In genomic region chrX:136868061-136869040, GRCm38 (mm10) we compare ENCODE assay signal across 8 mouse cellular contexts. TPM values are rescaled to one million over a fixed set of nuclear protein-coding genes. Genes with fewer than 3 reads are reported as not detected.
DNase-seq lines count a peak whose midpoint lies in the region; ATAC-seq and TF ChIP-seq lines count a peak whose summit lies in the region.

Gene Rab9b, minus strand, starts transcription at chrX:136868755.

- no peaks in the 10 kb centered on the region; the same call in 1 of the 2 replicates for H3K27me3 ChIP-seq in thymus, adult 2 months (ENCODE audit: control insufficient read depth, insufficient read depth, low read length)
- H3K27me3 ChIP-seq in lung, embryonic 16.5 days (ENCODE audit: control insufficient read depth, insufficient read depth, low read depth, low read length): no peaks in the 10 kb centered on the region; the same call in 1 of the 2 replicates

- peak; percentile 1 for DNase-seq in thymus, adult 2 months
- no peak for DNase-seq in thymus, adult 18-20 months
- DNase-seq in cerebellum, postnatal 14 days: peak; percentile 72 to 77
- peak; percentile 20 to 25 for DNase-seq in frontal cortex, postnatal 14 days (ENCODE audit: low spot score in 2 of 2)
- DNase-seq in layer of hippocampus, adult 8-10 months (ENCODE audit: low spot score in 2 of 2): peak in 1 of 2 experiments; percentile 43
- peak; percentile 43 for DNase-seq in right cerebral cortex, postnatal 14 days
- no peak for DNase-seq in gastrocnemius, postnatal 25 days

- H3K36me3 ChIP-seq in thymus, adult 2 months (ENCODE audit: control insufficient read depth, insufficient read depth, low read length): no peaks in the 10 kb centered on the region
- H3K36me3 ChIP-seq in lung, embryonic 16.5 days (ENCODE audit: control insufficient read depth, insufficient read depth, low read length): no peaks in the 10 kb centered on the region

- H3K4me3 ChIP-seq in thymus, adult 2 months (ENCODE audit: control insufficient read depth, insufficient read depth, low read length): peak within 1 kb of the TSS; percentile 16; the same call in 1 of the 2 replicates
- peak within 1 kb of the TSS; percentile 50 for H3K4me3 ChIP-seq in lung, embryonic 16.5 days (ENCODE audit: low read length)

- WGBS in thymus, adult 2 months: 3% methylated on average over 25 of the region's 36 CpGs
- WGBS in lung, embryonic 16.5 days: 21% methylated on average over 27 of the region's 36 CpGs

- no peak within 1 kb of the TSS for H3K27ac ChIP-seq in thymus, adult 2 months (ENCODE audit: control insufficient read depth, insufficient read depth, low read length)
- H3K27ac ChIP-seq in lung, embryonic 16.5 days (ENCODE audit: low read length): no peak within 1 kb of the TSS

- no peaks in the 10 kb centered on the region for H3K4me1 ChIP-seq in thymus, adult 2 months (replicated peaks; ENCODE audit: control insufficient read depth, insufficient read depth, low read length)
- no peaks in the 10 kb centered on the region for H3K4me1 ChIP-seq in lung, embryonic 16.5 days (replicated peaks; ENCODE audit: control insufficient read depth, insufficient read depth, low read length)

- no peak for TF ChIP-seq CTCF in thymus, adult 2 months (IDR thresholded peaks at IDR 0.05; ENCODE audit: borderline replicate concordance, control insufficient read depth, extremely low read depth, insufficient read depth, low read length, poor library complexity)

- no peak for TF ChIP-seq POLR2A in thymus, adult 2 months (IDR thresholded peaks at IDR 0.05; ENCODE audit: control insufficient read depth, extremely low read depth, insufficient read depth, low read length, poor library complexity)

- peak within 1 kb of the TSS; percentile 43 for H3K9ac ChIP-seq in lung, embryonic 16.5 days (ENCODE audit: low read length)

- ATAC-seq in lung, embryonic 16.5 days (ENCODE audit: low read depth): peak; percentile 65

- no peaks in the 10 kb centered on the region for H3K9me3 ChIP-seq in lung, embryonic 16.5 days (ENCODE audit: control insufficient read depth, low read length)

- peak within 1 kb of the TSS; percentile 76 for H3K4me2 ChIP-seq in lung, embryonic 16.5 days (ENCODE audit: low read depth, low read length)

RNA-seq across cellular contexts. Expression of gene Rab9b, which starts in this region (rescaled TPM):
- not detected in 2 replicates for polyA plus RNA-seq in thymus, adult 2 months (2012; rRNA removed)
- 10 to 100 TPM; 15.3 to 31.4 (median 24.5) TPM for total RNA-seq in layer of hippocampus, adult 8-10 months (2022)
- 0.10 and 0.11 TPM in 2 replicates for polyA plus RNA-seq in lung, embryonic 16.5 days (2015; fragmentation: Nextera tagmentation; extraction: Ambion mirVana)
- under 1 TPM in 1 of 2 experiments, not detected in 1; 0.13 TPM for total RNA-seq in gastrocnemius, postnatal 25 days (2021)

Comparison
In these comparisons a context has a peak if more than half of its experiments do, and no peak if none do; other contexts are left out.
1. RNA of gene Rab9b (total RNA-seq): 15.3 to 31.4 TPM in layer of hippocampus, adult 8-10 months; 0.13 TPM in gastrocnemius, postnatal 25 days; every median in the first group is over 10 times any median in the second.
2. Peak in DNase-seq and H3K4me3 ChIP-seq in thymus, adult 2 months; RNA of the gene not detected or under 1 TPM.
3. Peak in ATAC-seq, H3K4me3 ChIP-seq, H3K9ac ChIP-seq and H3K4me2 ChIP-seq in lung, embryonic 16.5 days; RNA of the gene not detected or under 1 TPM.
4. DNase-seq: peak in cerebellum, postnatal 14 days (2 of 2), frontal cortex, postnatal 14 days (2 of 2) and right cerebral cortex, postnatal 14 days (single experiment); none in thymus, adult 18-20 months (0 of 2) and gastrocnemius, postnatal 25 days (single experiment).